Mouse (Mus musculus): Measurements from ENCODE around the gene Tulp4. TPM values are rescaled to one million over a fixed set of nuclear protein-coding genes. Genes with fewer than 3 reads are reported as not detected.

Gene Tulp4
- polyA plus RNA-seq, 1 experiment from 2014 or later, result 37.0 TPM

DNA sequence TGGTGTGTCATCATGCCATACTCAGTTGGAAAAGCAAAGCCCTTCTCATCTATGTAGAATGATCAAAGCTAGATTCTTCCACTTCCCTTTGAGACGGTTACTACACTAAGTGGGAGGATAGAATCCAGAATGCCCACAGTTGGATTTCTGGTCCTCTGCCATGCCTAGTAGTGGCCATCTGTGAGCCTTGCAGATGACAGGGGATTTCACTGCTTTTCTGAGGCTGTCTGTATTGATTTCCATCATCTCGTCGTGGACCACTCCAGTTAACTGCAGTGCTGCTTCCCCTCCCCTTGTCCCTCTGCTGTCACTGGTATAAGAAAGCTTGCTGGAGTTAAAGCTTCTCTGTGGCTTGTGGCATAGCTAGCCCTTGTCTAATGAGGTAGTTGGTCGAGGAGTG lies 23.1 kb downstream of the Tulp4 start:
- no peaks in the 10 kb centered on the region for H3K9me3 ChIP-seq (ENCODE audit: control insufficient read depth)
- no peak overlapping the region for H3K27ac ChIP-seq (ENCODE audit: low read depth, low read length)
- H3K27me3 ChIP-seq (replicated peaks; ENCODE audit: control insufficient read depth, insufficient read depth, low read length), result no peaks in the 10 kb centered on the region
- H3K4me2 ChIP-seq (replicated peaks; ENCODE audit: low read depth), result no peak overlapping the region
- peaks cover 4% of the 10 kb centered on the region; the same call in 1 of the 2 replicates for H3K36me3 ChIP-seq (ENCODE audit: control insufficient read depth, insufficient read depth)
- 86% methylated on average over 4 of the region's 4 CpGs for WGBS
- TF ChIP-seq CTCF (IDR thresholded peaks at IDR 0.05; ENCODE audit: low read depth), result no peak
- ATAC-seq, result no peak
- H3K4me3 ChIP-seq (ENCODE audit: low read depth, low read length), result no peak overlapping the region
- H3K9ac ChIP-seq (ENCODE audit: low read depth, low read length), result no peak overlapping the region
- H3K4me1 ChIP-seq (replicated peaks; ENCODE audit: control insufficient read depth, insufficient read depth, low read length), result no peaks in the 10 kb centered on the region

- Histone ChIP-seq H3K4me3 (ENCODE audit: low read depth, low read length) (no peak overlapping the region), H3K4me2 (replicated peaks; ENCODE audit: low read depth) (no peak overlapping the region), H3K4me1 (replicated peaks; ENCODE audit: control insufficient read depth, insufficient read depth, low read length) (no peaks in the 10 kb centered on the region), H3K9ac (ENCODE audit: low read depth, low read length) (no peak overlapping the region), H3K27me3 (replicated peaks; ENCODE audit: control insufficient read depth, insufficient read depth, low read length) (no peaks in the 10 kb centered on the region), H3K36me3 (ENCODE audit: control insufficient read depth, insufficient read depth) (peaks cover 7% of the 10 kb centered on the region; the same call in 1 of the 2 replicates), H3K9me3 (ENCODE audit: control insufficient read depth) (no peaks in the 10 kb centered on the region), H3K27ac (ENCODE audit: low read depth, low read length) (no peak overlapping the region)
- 96% methylated on average over 3 of the region's 3 CpGs for whole genome bisulfite sequencing
- TF ChIP-seq CTCF (IDR thresholded peaks at IDR 0.05; ENCODE audit: low read depth), result no peak
- no peak for ATAC-seq
Observed at GRCm38 (mm10) chr17:6131083-6131482, 24.8 kb downstream of the Tulp4 start.

DNA sequence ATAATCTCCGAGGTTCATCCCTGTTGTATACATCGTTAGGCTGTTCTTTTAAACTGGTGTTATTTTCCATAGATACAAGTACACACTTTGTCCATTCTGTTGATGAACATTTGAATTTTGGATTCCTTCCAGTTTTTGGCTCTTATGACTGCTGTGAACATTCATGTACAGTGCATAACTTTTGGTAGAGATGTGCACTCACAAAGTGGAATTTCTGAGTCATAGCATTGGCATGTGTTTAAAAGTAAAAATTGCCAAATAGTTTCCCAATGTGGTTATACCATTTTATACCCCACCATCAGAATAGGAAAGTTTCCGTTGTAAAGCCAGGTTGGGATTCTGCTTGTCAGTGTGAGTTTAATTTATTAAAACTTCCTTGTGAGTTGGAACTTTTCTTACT lies 34.6 kb downstream of the Tulp4 start:
- 56% methylated on average over 3 of the region's 3 CpGs for WGBS
- Histone ChIP-seq H3K4me3 (ENCODE audit: low read depth, low read length) (no peak overlapping the region), H3K36me3 (ENCODE audit: control insufficient read depth, insufficient read depth) (peaks cover 12% of the 10 kb centered on the region; the same call in 1 of the 2 replicates), H3K27me3 (replicated peaks; ENCODE audit: control insufficient read depth, insufficient read depth, low read length) (no peaks in the 10 kb centered on the region), H3K4me2 (replicated peaks; ENCODE audit: low read depth) (no peak overlapping the region), H3K4me1 (replicated peaks; ENCODE audit: control insufficient read depth, insufficient read depth, low read length) (0 out of 2 replicates have a peak, but pooled peaks cover 3% of the 10 kb centered on the region), H3K9ac (ENCODE audit: low read depth, low read length) (no peak overlapping the region), H3K27ac (ENCODE audit: low read depth, low read length) (no peak overlapping the region), H3K9me3 (ENCODE audit: control insufficient read depth) (no peaks in the 10 kb centered on the region)
- ATAC-seq, result no peak
- TF ChIP-seq CTCF (IDR thresholded peaks at IDR 0.05; ENCODE audit: low read depth), result no peak

GRCm38 (mm10) chr17:6141344-6141743 lies 35.1 kb downstream of the Tulp4 start:
- no peak overlapping the region for H3K4me3 ChIP-seq (ENCODE audit: low read depth, low read length)
- no peak overlapping the region for H3K9ac ChIP-seq (ENCODE audit: low read depth, low read length)
- TF ChIP-seq CTCF (IDR thresholded peaks at IDR 0.05; ENCODE audit: low read depth), result no peak
- no peak overlapping the region for H3K27ac ChIP-seq (ENCODE audit: low read depth, low read length)
- no peak for ATAC-seq
- H3K36me3 ChIP-seq (ENCODE audit: control insufficient read depth, insufficient read depth), result peaks cover 12% of the 10 kb centered on the region; the same call in 1 of the 2 replicates
- no peaks in the 10 kb centered on the region for H3K27me3 ChIP-seq (replicated peaks; ENCODE audit: control insufficient read depth, insufficient read depth, low read length)
- 0 out of 2 replicates have a peak, but pooled peaks cover 3% of the 10 kb centered on the region for H3K4me1 ChIP-seq (replicated peaks; ENCODE audit: control insufficient read depth, insufficient read depth, low read length)
- whole genome bisulfite sequencing, result 81% methylated on average over 2 of the region's 2 CpGs
- no peaks in the 10 kb centered on the region for H3K9me3 ChIP-seq (ENCODE audit: control insufficient read depth)
- H3K4me2 ChIP-seq (replicated peaks; ENCODE audit: low read depth), result no peak overlapping the region

DNA sequence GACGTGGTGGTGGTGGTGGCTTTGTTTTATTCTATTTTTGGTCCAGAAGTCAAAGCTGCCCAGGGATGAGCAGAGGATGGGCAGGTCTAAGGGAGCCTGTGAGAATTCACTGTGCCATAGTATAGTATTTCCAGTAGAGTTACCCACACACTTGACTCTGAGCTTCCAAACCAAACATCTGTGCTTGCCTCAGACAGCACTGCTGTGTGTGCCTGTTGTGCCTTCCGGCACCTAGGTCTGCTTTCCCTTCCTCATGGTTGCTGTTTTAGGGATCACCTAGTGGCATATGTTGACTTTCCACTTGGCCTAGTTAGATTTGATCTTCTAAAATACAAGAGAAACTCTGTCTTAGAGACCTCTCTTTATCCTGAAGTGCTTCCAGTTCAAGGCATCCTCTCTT lies 39.0 kb downstream of the Tulp4 start:
- H3K27ac ChIP-seq (ENCODE audit: low read depth, low read length), result no peak overlapping the region
- no peak overlapping the region for H3K4me2 ChIP-seq (replicated peaks; ENCODE audit: low read depth)
- no peaks in the 10 kb centered on the region for H3K9me3 ChIP-seq (ENCODE audit: control insufficient read depth)
- no peak for TF ChIP-seq CTCF (IDR thresholded peaks at IDR 0.05; ENCODE audit: low read depth)
- 0 out of 2 replicates have a peak, but pooled peaks cover 3% of the 10 kb centered on the region for H3K4me1 ChIP-seq (replicated peaks; ENCODE audit: control insufficient read depth, insufficient read depth, low read length)
- H3K27me3 ChIP-seq (replicated peaks; ENCODE audit: control insufficient read depth, insufficient read depth, low read length), result no peaks in the 10 kb centered on the region
- peaks cover 4% of the 10 kb centered on the region; the same call in 1 of the 2 replicates for H3K36me3 ChIP-seq (ENCODE audit: control insufficient read depth, insufficient read depth)
- WGBS, result 88% methylated on average over 2 of the region's 2 CpGs
- no peak overlapping the region for H3K4me3 ChIP-seq (ENCODE audit: low read depth, low read length)
- no peak for ATAC-seq
- H3K9ac ChIP-seq (ENCODE audit: low read depth, low read length), result no peak overlapping the region

GRCm38 (mm10) chr17:6152941-6153340 lies 46.7 kb downstream of the Tulp4 start:
- Histone ChIP-seq H3K9ac (ENCODE audit: low read depth, low read length) (no peak overlapping the region), H3K4me3 (ENCODE audit: low read depth, low read length) (no peak overlapping the region), H3K36me3 (ENCODE audit: control insufficient read depth, insufficient read depth) (no peaks in the 10 kb centered on the region; the same call in 1 of the 2 replicates), H3K27me3 (replicated peaks; ENCODE audit: control insufficient read depth, insufficient read depth, low read length) (no peaks in the 10 kb centered on the region), H3K4me2 (replicated peaks; ENCODE audit: low read depth) (no peak overlapping the region), H3K4me1 (replicated peaks; ENCODE audit: control insufficient read depth, insufficient read depth, low read length) (no peaks in the 10 kb centered on the region), H3K27ac (ENCODE audit: low read depth, low read length) (no peak overlapping the region), H3K9me3 (ENCODE audit: control insufficient read depth) (no peaks in the 10 kb centered on the region)
- 92% methylated on average over 4 of the region's 4 CpGs for WGBS
- ATAC-seq, result no peak
- TF ChIP-seq CTCF (IDR thresholded peaks at IDR 0.05; ENCODE audit: low read depth), result no peak

GRCm38 (mm10) chr17:6153581-6153980 lies 47.3 kb downstream of the Tulp4 start:
- H3K27me3 ChIP-seq (replicated peaks; ENCODE audit: control insufficient read depth, insufficient read depth, low read length), result no peaks in the 10 kb centered on the region
- ATAC-seq, result no peak
- H3K4me2 ChIP-seq (replicated peaks; ENCODE audit: low read depth), result no peak overlapping the region
- no peak overlapping the region for H3K27ac ChIP-seq (ENCODE audit: low read depth, low read length)
- H3K4me1 ChIP-seq (replicated peaks; ENCODE audit: control insufficient read depth, insufficient read depth, low read length), result no peaks in the 10 kb centered on the region
- no peak overlapping the region for H3K4me3 ChIP-seq (ENCODE audit: low read depth, low read length)
- no peak overlapping the region for H3K9ac ChIP-seq (ENCODE audit: low read depth, low read length)
- no peaks in the 10 kb centered on the region; the same call in 1 of the 2 replicates for H3K36me3 ChIP-seq (ENCODE audit: control insufficient read depth, insufficient read depth)
- 84% methylated on average over 4 of the region's 4 CpGs for WGBS
- TF ChIP-seq CTCF (IDR thresholded peaks at IDR 0.05; ENCODE audit: low read depth), result no peak
- no peaks in the 10 kb centered on the region for H3K9me3 ChIP-seq (ENCODE audit: control insufficient read depth)

All from intestine, postnatal 0 days (tissue).